Mouse (Mus musculus): ENCODE measurements at regions not wholly inside any gene's neighbourhood (a gene's known extent, or its start where the extent isn't known, plus 50 kb on each side); places are given as distances from the start of the nearest gene placed in this dataset.
"Not testable (repeated sequence)": the region's sequence is repeated elsewhere in the genome, so short reads cannot be mapped to it uniquely, and the experiment has no call there.

DNA sequence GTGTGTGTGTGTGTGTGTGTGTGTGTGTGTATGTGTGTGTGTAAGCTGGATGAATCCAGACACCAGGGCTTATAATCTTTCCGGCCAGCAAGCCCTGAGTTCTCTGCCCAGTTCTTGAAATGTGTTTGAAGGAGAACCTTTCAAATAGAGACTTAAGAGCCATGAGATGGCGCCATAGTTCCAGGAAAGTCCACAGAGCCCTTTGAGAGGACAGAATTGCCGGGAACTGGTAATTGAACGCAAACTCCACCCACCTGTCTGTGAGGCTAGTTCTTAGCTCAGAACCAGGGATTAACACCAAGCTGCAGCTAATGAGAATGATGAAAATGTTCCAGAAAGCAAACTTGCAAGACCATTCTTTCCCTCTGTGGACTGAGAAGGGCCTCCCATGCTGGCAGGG is 72.2 kb downstream of the Trim42 start:
- DNase-seq (ENCODE audit: low read depth) = peak; percentile 24

DNA sequence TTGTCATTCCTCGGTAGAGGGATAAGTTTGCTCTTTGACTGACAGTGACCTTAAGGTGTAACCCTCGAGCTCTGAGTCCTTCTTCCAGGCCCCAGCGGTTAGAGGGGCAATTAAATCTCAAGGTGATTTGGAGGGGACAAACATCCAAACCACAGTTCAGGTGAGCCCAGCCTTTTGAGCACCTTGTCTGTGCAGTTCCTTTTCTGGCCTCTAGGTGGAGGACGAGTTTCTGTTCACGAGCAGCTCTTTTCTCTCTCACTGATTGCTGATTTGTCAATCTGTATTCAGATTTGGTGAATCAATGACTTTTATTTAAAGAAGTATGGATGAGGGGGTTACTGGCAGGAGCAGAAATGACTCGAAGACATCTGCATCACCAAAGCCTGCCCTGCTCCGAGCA is 74.0 kb downstream of the Trim42 start:
- peak; percentile 26 for DNase-seq (ENCODE audit: low read depth)

DNA sequence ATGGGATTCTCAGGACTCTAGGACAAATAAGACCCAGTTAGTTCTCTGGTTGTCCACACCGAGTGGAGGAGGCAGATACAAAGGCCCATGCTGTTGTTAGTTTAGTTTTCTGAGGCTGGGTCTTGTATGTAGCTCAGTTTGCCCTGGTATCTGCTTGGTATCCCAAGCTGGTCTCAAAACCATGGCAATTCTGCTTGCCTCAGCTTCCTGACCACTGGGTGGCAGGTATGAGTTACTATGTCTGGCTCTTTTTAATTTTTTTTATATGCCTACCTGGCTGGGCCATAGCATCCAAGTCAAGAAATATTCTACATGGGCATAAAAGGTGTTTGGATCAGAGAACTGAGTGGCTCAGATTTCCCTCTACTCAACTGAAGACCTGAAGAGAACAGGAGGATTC is 77.9 kb downstream of the Trim42 start:
- no peak for DNase-seq (ENCODE audit: low read depth)

DNA sequence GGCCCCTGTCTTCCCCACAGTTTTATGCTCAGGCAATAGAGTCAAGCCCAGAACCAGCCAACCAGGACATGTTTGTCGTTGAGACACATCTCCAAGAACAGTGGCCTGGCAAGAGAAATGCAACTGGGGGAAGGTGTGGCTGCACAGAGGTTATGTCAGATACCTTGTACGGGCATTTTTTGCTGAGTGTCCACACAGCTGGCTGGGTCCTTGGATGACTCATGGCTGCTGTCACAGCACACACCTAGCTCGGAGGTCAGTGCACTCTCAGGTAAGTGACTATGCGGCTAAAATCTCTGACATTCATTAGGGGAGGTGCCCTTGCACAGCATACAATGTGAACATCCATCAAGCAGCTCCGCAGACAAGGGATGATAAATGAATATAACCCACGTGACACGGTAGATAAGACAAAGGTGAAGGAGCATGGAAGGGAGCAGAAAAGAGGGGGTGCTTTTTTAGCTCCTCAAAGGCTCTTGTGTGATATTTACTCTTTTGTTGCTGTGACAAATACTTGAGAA is 85.4 kb downstream of the Trim42 start:
- no peak for DNase-seq (ENCODE audit: low read depth)

DNA sequence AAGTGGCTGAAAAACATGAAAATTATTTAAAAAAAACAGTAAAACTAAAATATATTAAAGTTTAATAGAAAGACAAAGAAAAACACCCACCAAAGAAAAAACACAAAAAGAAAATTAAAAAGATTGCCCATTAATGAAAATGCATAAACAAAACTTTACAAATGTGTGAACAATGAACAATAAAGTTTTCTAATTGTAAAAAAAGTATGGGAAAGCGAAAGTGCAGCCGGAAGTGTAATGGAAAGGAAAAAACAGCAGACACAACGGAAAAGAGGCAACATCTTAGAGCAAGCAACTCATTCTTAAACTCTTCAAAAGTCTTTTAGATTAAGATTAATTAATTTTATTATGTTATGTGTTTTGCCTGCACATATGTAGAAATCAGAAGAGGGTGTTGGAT is 87.7 kb downstream of the Trim42 start:
- no peak for DNase-seq (ENCODE audit: low read depth)

DNA sequence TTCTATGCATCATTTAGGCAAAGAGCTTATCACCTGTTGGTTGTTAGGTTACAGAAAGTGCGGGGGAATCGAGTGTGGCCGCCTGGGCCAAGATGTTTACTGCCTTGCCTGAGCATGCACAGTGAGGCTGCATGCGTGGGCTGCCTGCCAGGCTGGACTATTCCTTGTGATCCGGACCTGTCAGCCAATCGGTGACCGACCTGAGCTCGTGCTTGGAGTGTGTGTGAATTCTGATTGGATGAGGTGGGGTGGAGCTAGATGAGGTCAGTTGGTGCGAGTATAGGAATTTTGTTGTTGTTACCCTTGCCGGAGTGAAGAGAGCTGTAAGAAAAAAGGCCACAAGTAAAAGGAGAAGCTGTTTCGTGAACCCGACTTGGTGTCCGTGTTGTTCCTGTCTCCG is 94.3 kb downstream of the Trim42 start:
- not testable (repeated sequence) for DNase-seq (ENCODE audit: low read depth)

DNA sequence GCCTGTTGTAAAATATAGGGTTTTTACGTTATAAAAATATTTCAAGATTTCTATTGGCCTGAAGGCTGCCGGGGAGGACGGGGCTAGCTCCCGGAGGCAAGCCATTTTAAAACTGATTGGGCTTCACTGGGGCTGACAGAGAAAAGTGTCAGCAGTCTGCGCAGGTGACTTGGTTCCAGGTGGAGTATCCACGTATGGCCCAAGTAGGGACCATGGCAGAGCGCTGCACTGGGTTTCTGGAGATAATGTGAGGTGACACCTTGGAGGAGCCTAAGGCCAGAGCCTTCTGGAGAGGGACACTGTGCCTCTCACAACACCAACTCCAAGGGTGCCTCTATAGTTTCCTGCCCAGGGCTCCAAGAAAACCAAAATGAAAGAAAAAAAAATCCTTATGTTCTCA is 95.9 kb downstream of the Trim42 start:
- DNase-seq (ENCODE audit: low read depth) = no peak

DNA sequence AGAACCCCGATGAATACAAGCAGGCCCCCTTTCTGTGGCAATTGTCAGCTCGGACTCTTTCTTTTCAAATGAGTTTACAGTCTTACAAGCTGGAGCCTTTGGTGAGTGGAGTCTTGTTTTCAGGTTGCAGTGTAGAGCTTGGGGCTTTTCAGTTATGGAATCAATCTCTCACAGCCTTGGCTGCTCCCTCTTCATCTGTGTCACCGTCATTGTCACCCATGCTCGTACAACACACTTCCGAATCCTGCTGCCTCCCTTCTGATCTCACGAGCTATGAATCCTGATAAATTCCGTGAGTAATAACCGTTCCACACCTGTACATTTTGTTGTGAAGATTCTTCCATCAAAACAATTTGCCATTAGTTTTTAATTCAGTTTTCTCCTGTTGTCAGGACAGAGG is 97.7 kb downstream of the Trim42 start:
- no peak for DNase-seq (ENCODE audit: low read depth)

DNA sequence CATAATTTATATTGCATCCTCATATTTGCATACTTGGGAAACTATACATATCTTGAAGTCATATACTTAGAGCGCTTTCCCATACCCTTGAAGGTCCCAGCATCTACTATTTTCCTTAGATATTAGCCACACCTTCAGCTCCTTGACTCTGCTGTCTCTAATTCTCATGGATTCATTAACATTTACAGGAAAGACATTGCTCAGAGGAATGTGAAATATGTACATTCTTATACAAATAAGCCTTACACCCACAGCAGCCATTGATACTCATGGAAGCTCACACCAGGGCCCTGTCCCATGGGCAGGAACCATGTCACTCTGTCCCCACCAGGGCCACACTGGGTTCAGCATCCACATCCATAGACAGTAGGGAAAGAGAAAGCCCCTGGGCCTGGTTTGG is 122.1 kb downstream of the Trim42 start:
- no peak for DNase-seq (ENCODE audit: low read depth)

DNA sequence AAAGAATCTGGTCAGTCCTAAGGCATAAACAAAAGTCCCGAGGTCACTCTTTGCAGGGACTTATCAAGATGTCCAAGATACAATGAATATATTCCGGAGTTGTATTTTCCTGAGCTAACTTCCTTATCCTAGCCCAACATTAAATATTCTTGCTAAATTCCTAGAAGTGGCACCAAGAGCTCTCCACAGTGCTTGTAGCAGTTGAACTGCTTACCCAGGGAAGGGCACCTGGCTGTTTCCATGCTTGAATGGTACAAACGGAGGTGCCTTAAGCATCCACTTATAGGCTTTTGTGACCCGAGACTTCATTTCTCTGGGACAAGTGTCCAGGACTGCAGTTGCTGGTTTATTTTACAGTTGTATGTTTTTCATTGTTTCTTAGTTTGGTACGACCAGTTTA is 115.1 kb upstream of the Slc25a36 start:
- DNase-seq (ENCODE audit: low read depth) = no peak

DNA sequence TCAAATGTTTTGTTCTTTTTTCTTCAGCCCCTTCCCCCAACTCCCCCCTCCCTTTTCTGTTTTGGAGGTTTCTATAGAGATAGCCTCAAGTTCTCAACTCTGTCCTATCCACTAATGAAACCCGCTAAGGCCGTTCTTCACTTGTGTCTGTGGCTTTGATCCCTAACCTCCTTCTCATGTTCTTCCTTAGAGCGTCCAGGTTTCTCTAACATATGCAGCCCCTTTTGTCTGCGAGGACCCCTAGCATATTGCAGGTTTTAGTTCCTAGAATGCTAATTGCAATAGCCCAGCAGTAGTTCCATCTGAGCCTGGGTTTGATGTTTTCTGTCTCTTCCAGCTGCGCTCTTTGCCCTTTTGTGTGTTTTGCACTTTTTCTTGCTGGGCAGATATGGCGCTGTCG is 113.6 kb upstream of the Slc25a36 start:
- DNase-seq (ENCODE audit: low read depth) = no peak

DNA sequence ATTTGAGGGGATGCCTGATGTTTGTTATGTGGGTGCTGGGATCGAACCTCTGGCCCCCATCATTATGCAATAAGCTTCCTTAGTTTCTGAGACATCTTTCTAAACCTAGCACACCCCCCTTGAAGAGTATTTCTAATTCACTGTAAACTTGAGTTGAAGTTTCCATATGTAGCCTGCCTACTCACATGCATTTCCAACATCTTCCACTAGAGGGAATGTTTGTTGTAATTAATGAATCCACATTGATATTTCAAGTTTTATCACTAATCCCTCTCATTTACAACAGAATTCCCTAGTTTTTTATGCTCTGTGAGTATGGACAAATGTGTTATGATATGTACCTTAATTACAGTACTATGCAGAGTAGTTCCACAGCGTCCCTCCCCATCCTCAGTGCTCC is 103.8 kb upstream of the Slc25a36 start:
- peak; percentile 1 for DNase-seq (ENCODE audit: low read depth)

DNA sequence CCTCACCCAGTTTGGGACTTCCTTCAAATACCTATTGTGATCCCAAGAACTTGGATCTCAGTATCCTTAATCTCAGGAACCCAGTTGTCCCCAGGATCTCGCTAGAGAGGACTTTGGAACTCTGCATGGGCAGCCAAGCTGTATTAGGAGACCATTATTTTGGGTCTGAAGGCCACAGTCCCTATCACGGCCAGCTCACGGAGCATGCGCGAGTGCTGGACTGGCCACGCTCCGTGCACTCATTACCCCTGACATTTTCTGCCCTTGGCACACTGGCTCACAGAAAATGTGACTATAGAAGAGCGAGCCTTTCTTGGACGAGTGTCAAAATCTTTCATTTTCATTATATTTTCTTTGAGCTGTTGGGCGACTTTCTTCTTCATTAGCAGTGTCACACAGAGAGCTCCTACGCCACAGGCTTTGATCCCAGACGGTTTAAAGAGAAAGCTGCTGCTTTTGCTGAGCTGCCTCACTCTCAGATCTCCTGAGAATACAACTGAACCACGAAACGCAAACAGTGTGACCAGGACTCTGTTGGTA is 79.4 kb upstream of the Slc25a36 start:
- no peak for DNase-seq (ENCODE audit: low read depth)

DNA sequence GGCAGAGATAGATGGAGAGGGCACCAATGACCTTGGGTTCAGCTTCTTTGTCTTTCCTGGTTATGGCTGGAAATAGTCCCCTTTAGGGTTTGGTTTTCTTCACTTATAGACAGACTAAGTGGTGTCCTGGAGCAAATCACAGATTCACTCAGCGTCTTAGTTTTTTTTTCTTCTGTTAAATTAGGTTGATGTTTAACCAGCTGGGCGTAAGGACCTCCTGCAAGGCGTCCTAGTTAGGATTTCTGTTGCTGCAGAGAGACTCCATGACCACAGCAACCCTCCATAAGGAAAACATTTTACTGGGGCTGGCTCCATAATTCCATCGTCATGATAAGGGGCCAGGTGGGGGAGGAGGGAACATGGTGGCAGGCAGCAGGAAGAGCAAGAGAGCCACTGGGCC is 78.7 kb upstream of the Slc25a36 start:
- DNase-seq (ENCODE audit: low read depth) = no peak

DNA sequence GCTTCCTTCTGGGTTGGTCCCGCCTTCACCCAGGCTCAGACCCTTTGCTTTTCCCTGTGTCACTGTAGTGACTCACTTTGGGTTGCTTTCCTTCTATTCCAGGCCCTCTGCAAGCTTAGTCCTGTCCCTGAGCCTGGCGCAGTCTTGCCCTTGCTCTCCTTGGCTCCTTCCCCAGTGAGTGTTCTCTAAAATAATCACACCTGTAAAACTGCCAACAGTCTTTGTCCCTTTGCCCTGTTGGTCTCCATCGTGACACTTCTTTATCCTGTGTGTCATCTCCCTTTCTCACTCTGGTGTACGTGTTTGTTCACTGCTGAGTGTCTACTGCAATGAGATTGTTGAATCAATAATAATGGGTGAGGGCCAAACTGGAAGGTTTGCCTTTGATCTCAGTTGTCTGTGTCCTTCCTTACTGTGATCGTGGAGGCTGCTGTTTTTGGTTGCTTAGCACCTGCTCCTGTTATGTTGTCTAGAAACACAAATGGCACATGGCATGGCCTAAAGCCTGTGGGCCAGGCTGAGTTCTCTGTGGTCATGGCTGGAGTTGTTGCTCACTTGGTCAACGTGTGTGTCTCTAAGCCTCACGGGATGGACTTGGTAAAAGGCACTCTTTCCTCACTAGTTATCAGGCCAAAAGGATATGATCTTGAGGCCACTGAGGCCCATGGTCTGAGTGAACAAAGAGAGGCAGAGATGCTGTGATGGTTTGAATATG is 77.8 kb upstream of the Slc25a36 start:
- no peak for DNase-seq (ENCODE audit: low read depth)

DNA sequence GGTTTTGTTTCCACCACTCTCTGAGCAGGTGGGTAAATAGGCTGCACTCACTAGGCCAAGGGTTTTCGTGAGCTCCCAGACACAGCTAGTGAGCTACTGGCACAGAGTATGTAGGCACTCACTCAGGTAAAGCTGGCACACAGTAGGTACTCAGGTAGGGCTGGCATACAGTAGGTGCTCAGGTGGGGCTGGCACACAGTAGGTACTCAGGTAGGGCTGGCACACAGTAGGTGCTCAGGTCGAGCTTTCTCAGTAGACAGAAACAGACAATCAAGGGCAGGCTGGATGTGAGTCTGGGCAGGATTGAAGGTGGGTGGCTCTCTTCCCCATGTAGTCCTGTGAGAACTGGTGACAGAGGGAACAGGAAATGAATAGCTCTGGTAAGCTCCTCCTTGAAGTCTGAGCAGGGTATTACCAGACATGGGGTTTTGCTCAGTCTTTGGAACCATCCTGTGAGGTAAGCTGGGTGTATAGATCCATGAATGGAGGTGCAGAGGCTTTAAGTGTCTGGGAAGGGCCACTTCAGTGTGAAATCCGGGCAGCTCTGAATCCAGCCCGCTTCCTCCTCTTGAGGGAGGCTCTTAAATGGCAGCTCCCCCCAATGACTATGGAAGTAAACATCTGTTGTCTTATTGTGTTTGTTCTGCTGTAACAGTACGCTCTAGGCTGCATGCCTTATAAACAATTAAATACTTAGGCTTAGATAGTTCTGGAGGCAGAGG is 62.4 kb upstream of the Slc25a36 start:
- DNase-seq (ENCODE audit: low read depth) = no peak

DNA sequence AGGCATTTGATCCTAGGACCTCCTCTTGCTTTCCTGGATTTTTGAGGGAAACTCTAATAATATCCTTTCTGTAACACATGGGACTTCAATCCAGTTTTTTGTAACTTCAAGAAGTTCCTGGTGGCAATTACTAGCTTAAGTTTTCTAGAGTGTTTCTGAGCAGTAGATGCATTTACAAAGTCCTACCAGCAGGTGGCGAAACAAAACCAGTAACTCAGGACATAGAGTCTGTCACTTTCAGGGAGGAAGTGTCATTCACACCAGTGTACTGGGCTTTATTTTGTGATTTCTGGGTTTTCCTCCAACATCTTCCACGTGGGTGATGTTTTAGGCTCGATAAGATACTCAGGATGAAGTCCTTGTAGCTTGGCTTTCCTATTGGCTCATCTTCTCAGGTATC is 61.1 kb upstream of the Slc25a36 start:
- peak; percentile 64 for DNase-seq (ENCODE audit: low read depth)

DNA sequence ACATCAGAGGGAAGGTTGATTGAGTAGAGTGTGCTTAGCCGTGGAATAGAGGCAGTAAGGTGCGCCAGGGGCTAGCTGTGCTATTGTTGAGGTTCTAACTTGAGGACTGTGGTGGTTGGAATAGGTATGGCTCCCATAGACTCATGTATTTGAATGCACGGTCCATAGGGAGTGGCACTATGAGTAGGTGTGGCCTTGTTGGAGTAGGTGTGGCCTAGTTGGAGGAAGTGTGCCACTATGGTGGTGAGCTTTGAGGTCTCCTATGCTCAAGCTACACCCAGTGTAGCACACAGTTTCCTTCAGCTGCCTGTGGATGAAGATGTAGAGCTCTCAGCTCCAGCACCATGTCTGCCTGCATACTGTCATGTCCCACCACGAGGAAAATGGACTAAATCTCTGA is 60.5 kb upstream of the Slc25a36 start:
- DNase-seq (ENCODE audit: low read depth) = no peak

DNA sequence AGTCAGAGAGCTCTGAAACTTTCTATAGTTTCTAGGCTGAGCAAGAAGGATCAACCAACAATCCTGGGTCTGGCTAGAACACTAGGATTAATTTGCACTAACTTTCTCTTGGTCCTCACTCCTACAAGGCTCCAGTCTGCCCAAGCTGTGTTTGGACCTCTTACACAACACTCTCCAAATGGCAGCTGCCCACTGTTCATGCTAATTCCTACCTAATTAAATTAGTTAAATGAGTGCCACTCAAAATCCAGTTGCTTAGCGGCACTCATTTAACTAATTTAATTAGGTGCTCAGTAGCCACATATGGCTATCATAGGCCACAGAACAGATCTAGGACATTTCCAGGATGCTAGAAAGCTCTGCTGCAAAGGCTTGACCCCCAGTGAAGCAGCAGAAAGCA is 59.9 kb upstream of the Slc25a36 start:
- DNase-seq (ENCODE audit: low read depth) = no peak

DNA sequence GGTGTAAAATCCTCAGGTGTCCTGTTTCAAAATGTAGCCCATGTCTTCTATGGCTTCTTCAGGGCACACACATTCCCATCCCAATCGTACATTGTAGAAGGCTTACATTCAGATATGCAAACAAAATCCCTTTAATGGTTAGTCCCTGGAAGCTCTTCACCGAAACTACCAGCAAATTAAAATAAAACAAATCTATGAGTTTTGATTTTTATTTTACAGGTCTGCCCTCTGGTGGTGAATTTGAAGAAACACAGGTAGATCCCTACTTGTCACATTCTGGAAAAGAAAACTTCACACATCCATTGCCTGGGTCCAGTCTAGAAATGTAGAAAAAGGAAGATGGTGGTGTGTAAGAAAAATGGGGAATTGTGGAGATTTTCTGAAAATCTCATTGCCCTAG is 51.5 kb upstream of the Slc25a36 start:
- peak; percentile 29 for DNase-seq (ENCODE audit: low read depth)
